Mouse (Mus musculus) erythroblast, embryonic 14.5 days (primary cell): ENCODE data around the gene Sntb2. TPM values are rescaled to one million over a fixed set of nuclear protein-coding genes. Genes with fewer than 3 reads are reported as not detected.
"Not testable (repeated sequence)": the region's sequence is repeated elsewhere in the genome, so short reads cannot be mapped to it uniquely, and the experiment has no call there.

Experiments
- H3K27me3 ChIP-seq: 2 replicates; pipeline ENCODE4 v1.6.1; 2012; ENCODE audit warnings: inconsistent platforms; ENCODE audit not compliant: control insufficient read depth
- H3K36me3 ChIP-seq: 2 replicates; pipeline ENCODE4 v1.6.1; 2012; ENCODE audit warnings: mild to moderate bottlenecking, inconsistent platforms; ENCODE audit not compliant: control insufficient read depth
- H3K4me1 ChIP-seq: 2 replicates; pipeline ENCODE4 v1.6.1; 2012; ENCODE audit warnings: inconsistent platforms; ENCODE audit not compliant: control insufficient read depth
- H3K4me3 ChIP-seq: replicated peaks from 2 replicates; pipeline ENCODE3; 2012; ENCODE audit warnings: moderate library complexity, mild to moderate bottlenecking, inconsistent platforms
- H3K9me3 ChIP-seq: 2 replicates; pipeline ENCODE4 v1.6.1; 2012; ENCODE audit warnings: low read length, inconsistent platforms, mixed read lengths; ENCODE audit not compliant: control insufficient read depth
- GATA1 ChIP-seq: IDR thresholded peaks from 2 replicates; pipeline ENCODE4 v1.6.1; 2012; ENCODE audit warnings: low read length, inconsistent platforms, mixed read lengths
- TAL1 ChIP-seq: IDR thresholded peaks from 3 replicates; pipeline ENCODE4 v1.6.1; 2012; ENCODE audit warnings: low read length, inconsistent platforms, mixed read lengths
- polyA plus RNA-seq: library from polyadenylated mRNA; stranded (reverse); fragments of >175 nt; gene quantifications from 2 replicates; pipeline ENCODE4 v1.2.3, GENCODE M21; 2012

Gene Sntb2
- polyA plus RNA-seq, 1 experiment: 0.08 TPM

DNA sequence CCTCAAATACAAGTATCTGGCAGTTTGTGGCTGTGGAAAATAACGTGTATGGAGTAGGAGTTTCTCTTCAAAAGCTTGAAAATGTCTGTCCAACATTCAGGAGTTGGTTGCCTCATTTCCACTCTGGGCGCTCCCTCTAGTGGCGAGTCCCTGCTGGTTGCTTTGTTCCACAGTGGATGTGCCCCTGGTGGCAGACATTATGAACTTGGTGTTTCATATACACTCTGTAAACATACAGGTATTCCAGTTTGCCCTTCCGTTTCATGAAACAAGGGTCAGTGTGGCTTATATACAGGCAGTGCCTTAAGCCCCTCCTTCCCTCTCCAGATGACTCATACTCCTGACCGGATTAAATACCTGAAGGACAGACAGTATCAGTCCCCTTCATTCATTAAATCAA is 67.0 kb downstream of the Sntb2 start:
- TF ChIP-seq TAL1: no peak
- no peak for TF ChIP-seq GATA1
- H3K4me1 ChIP-seq: no peaks in the 10 kb centered on the region

GRCm38 (mm10) chr8:107007795-107008194 is 72.2 kb downstream of the Sntb2 start:
- Histone ChIP-seq H3K27me3 (no peaks in the 10 kb centered on the region), H3K9me3 (no peaks in the 10 kb centered on the region), H3K36me3 (no peaks in the 10 kb centered on the region), H3K4me1 (no peaks in the 10 kb centered on the region), H3K4me3 (no peak overlapping the region)
- no peak for TF ChIP-seq GATA1

More for the DNA sequence above, 67.0 kb downstream of the Sntb2 start:
- no peaks in the 10 kb centered on the region for H3K36me3 ChIP-seq
- H3K9me3 ChIP-seq: no peaks in the 10 kb centered on the region
- no peak overlapping the region for H3K4me3 ChIP-seq
- H3K27me3 ChIP-seq: no peaks in the 10 kb centered on the region

DNA sequence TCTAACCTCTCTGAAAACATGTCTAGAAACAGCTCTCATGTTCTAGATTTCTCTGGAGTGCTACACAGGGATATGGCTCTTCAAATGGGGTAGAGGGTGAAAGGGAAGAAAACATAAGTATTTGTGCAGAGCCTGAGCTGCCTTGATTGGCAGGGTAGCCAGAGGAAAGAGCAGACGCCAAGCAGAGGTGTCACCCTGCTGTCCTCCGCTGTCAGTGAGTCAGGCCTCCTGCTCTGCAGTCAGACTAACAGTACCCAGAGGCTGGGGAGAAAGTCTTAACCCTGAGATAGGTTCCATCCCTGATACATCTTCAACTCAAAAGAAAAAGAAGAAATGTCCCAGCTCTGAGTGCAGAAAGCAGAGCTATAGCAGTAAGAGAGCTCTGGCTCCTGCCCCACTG is 77.1 kb downstream of the Sntb2 start:
- H3K36me3 ChIP-seq: no peaks in the 10 kb centered on the region
- no peak overlapping the region for H3K4me3 ChIP-seq
- TF ChIP-seq GATA1 (no peak), TAL1 (no peak)
- no peaks in the 10 kb centered on the region for H3K9me3 ChIP-seq
- H3K4me1 ChIP-seq: no peaks in the 10 kb centered on the region
- H3K27me3 ChIP-seq: no peaks in the 10 kb centered on the region; the same call in 1 of the 2 replicates

- Histone ChIP-seq H3K9me3 (no peaks in the 10 kb centered on the region), H3K27me3 (peaks cover 5% of the 10 kb centered on the region), H3K4me3 (no peak overlapping the region), H3K36me3 (no peaks in the 10 kb centered on the region), H3K4me1 (no peaks in the 10 kb centered on the region)
- TF ChIP-seq TAL1 (no peak), GATA1 (no peak)
Measured at GRCm38 (mm10) chr8:107014915-107015314, 79.4 kb downstream of the Sntb2 start.

DNA sequence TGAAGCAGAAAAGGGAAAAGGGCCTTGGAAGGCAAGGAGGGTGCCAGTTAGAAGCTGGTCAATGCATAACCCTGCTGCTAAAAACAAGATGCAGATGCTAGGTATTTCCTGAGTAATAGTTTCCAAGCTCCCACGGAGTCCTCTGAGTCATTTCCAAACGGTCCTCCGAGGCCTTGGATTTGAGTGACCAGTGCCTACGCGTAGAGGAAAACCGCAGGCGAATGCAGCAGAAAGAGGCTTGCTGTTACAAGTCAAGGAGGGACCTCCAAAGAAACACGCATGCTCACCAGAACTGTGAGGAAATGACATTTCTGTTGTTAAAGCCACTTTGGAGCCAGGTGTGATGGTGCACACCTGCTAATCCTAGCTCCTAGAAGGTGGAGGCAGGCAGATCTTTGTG is 87.9 kb downstream of the Sntb2 start:
- H3K4me3 ChIP-seq: no peak overlapping the region
- peaks cover under 1% of the 10 kb centered on the region for H3K4me1 ChIP-seq
- H3K27me3 ChIP-seq: peaks cover 5% of the 10 kb centered on the region; the same call in 1 of the 2 replicates
- no peaks in the 10 kb centered on the region for H3K36me3 ChIP-seq
- no peak for TF ChIP-seq TAL1
- no peak for TF ChIP-seq GATA1
- H3K9me3 ChIP-seq: no peaks in the 10 kb centered on the region

- Histone ChIP-seq H3K27me3 (no peaks in the 10 kb centered on the region), H3K4me3 (no peak overlapping the region), H3K36me3 (peaks cover 5% of the 10 kb centered on the region), H3K9me3 (no peaks in the 10 kb centered on the region), H3K4me1 (peaks cover 38% of the 10 kb centered on the region)
- TF ChIP-seq GATA1: no peak
- no peak for TF ChIP-seq TAL1
Measured at GRCm38 (mm10) chr8:107029310-107029709, 93.8 kb downstream of the Sntb2 start.

- Histone ChIP-seq H3K4me1 (peaks cover 40% of the 10 kb centered on the region), H3K9me3 (no peaks in the 10 kb centered on the region), H3K36me3 (peaks cover 7% of the 10 kb centered on the region), H3K27me3 (no peaks in the 10 kb centered on the region), H3K4me3 (no peak overlapping the region)
- TF ChIP-seq TAL1 (no peak), GATA1 (no peak)
Measured at GRCm38 (mm10) chr8:107030058-107030457, 94.5 kb downstream of the Sntb2 start.

- no peaks in the 10 kb centered on the region for H3K9me3 ChIP-seq
- peak within 1 kb of the TSS; percentile 99 for H3K4me3 ChIP-seq
- peaks cover 43% of the 10 kb centered on the region for H3K4me1 ChIP-seq
- peaks cover 13% of the 10 kb centered on the region for H3K36me3 ChIP-seq
- no peaks in the 10 kb centered on the region for H3K27me3 ChIP-seq
- TF ChIP-seq GATA1 (no peak), TAL1 (no peak)
Measured at GRCm38 (mm10) chr8:107030650-107031576, 95.4 kb downstream of the Sntb2 start, which contains the start of gene Vps4a. Gene Vps4a (plus strand): TSS chr8:107031222.

DNA sequence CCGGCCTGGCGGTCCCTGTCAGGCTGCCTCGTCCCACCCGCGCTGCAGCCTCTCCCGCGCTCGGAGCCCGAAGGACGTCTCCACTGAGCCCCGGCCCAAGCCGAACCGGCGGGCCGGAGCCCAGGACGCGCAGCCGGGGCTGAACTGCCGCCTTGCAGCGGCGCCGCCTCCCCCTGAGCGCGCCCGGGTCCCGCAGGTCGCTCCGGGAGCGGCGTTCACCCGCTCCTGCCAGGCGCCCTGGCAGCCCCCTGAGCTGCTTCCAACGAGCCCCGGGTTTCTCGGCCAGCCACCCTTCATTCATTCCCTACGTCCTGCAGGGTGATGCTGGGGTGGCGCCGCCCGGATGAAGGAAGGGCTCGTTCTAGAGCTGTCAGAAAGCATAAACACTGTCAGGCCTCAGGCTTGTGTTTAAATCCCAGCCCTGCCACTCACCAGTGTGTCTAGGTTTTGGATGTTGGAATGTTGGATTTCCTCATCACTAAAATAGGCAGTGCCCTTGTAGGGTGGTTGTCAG is 96.1 kb downstream of the Sntb2 start:
- Histone ChIP-seq H3K36me3 (peaks cover 19% of the 10 kb centered on the region), H3K9me3 (no peaks in the 10 kb centered on the region), H3K4me3 (peak overlapping the region; percentile 99), H3K4me1 (peaks cover 43% of the 10 kb centered on the region), H3K27me3 (no peaks in the 10 kb centered on the region)
- TF ChIP-seq TAL1 (no peak), GATA1 (no peak)

GRCm38 (mm10) chr8:107033609-107034008 is 98.1 kb downstream of the Sntb2 start:
- H3K36me3 ChIP-seq: peaks cover 31% of the 10 kb centered on the region
- H3K4me1 ChIP-seq: peaks cover 41% of the 10 kb centered on the region
- H3K27me3 ChIP-seq, H3K9me3 ChIP-seq, H3K4me3 ChIP-seq: not testable (repeated sequence)
